Mouse (Mus musculus) hindbrain, embryonic 11.5 days (tissue): ENCODE measurements around the gene Gm16181. TPM values are rescaled to one million over a fixed set of nuclear protein-coding genes. Genes with fewer than 3 reads are reported as not detected.

Experiments
- ATAC-seq: fragments of 200-750 bp; cut with Nextera tagmentation; 2 replicates; pipeline ENCODE4 v1.8.0; 2017; ENCODE audit warnings: mild to moderate bottlenecking, moderate TSS enrichment, moderate library complexity; ENCODE audit not compliant: low FRiP score
- DNase-seq: peaks from one replicate; pipeline ENCODE4 v3.0.0-alpha.2; 2015; ENCODE audit warnings: low spot score
- H3K27ac ChIP-seq: fragments of 300-500 bp; sonication (generic); 2 replicates; pipeline ENCODE4 v1.5.1; 2014; ENCODE audit warnings: mild to moderate bottlenecking, low read depth, low read length
- H3K27me3 ChIP-seq: fragments of 300-500 bp; sonication (generic); 2 replicates; pipeline ENCODE4 v1.6.1; 2014; ENCODE audit warnings: mild to moderate bottlenecking, low read length, moderate library complexity, mixed read lengths; ENCODE audit not compliant: control insufficient read depth, insufficient read depth
- H3K36me3 ChIP-seq: fragments of 300-500 bp; sonication (generic); 2 replicates; pipeline ENCODE4 v1.6.1; 2014; ENCODE audit warnings: mild to moderate bottlenecking, low read length, moderate library complexity, mixed read lengths; ENCODE audit not compliant: control insufficient read depth, insufficient read depth
- H3K4me1 ChIP-seq: fragments of 300-500 bp; sonication (generic); replicated peaks from 2 replicates; pipeline ENCODE4 v1.6.1; 2014; ENCODE audit warnings: low read length, mixed read lengths; ENCODE audit not compliant: control insufficient read depth, insufficient read depth
- H3K4me2 ChIP-seq: fragments of 300-500 bp; sonication (generic); replicated peaks from 2 replicates; pipeline ENCODE4 v1.6.1; 2014; ENCODE audit warnings: mild to moderate bottlenecking, low read depth, low read length
- H3K4me3 ChIP-seq: fragments of 300-500 bp; sonication (generic); 2 replicates; pipeline ENCODE4 v1.5.1; 2014; ENCODE audit warnings: low read depth, low read length
- H3K9ac ChIP-seq: fragments of 300-500 bp; sonication (generic); 2 replicates; pipeline ENCODE4 v1.6.1; 2014; ENCODE audit warnings: low read depth, low read length
- H3K9me3 ChIP-seq: fragments of 300-500 bp; sonication (generic); 2 replicates; pipeline ENCODE4 v1.6.1; 2016; ENCODE audit warnings: low read length; ENCODE audit not compliant: control insufficient read depth
- WGBS: fragments of 180-500 bp; shearing (Covaris S2); extraction: QIAGEN DNeasy Blood & Tissue Kit; methylation state at CpG from one replicate; pipeline ENCODE4 v1.1.7; 2014; 5-methylcytosine and 5-hydroxymethylcytosine counted together
- polyA plus RNA-seq: library from polyadenylated mRNA; unstranded; fragments of >200 nt; fragmentation: Nextera tagmentation; extraction: Ambion mirVana; gene quantifications from 2 replicates; pipeline ENCODE4 v1.2.1, GENCODE M21; 2014

Gm16181 gene
- polyA plus RNA-seq, 1 experiment from 2014 or later, result 0.36 TPM

DNA sequence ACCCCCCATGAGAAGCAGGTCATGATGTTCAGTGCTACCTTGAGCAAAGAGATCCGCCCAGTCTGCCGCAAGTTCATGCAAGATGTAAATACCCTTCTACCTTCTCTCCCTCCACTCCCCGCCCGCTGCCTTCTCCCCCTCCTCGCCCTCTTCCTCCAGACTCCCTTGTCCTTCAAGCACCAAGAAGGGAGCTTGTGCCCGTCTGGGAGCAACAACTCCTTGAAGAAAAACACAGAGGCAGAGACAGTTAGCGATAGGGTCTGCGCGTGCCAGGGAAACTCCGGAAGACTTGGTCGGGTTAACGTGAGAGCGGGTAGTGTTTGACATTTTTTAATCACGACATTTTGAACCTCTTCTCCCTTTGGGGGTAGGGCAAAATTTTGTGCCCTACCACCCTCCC, 28.4 kb downstream of the Gm16181 start:
- Histone ChIP-seq H3K4me1 (peaks cover 14% of the 10 kb centered on the region), H3K4me3 (no peak overlapping the region), H3K9ac (no peak overlapping the region), H3K27me3 (no peaks in the 10 kb centered on the region), H3K36me3 (peaks cover 70% of the 10 kb centered on the region), H3K4me2 (no peak overlapping the region), H3K27ac (no peak overlapping the region), H3K9me3 (no peaks in the 10 kb centered on the region)
- DNase-seq (no peak), ATAC-seq (no peak)
- WGBS, result 90% methylated on average over 14 of the region's 14 CpGs

DNA sequence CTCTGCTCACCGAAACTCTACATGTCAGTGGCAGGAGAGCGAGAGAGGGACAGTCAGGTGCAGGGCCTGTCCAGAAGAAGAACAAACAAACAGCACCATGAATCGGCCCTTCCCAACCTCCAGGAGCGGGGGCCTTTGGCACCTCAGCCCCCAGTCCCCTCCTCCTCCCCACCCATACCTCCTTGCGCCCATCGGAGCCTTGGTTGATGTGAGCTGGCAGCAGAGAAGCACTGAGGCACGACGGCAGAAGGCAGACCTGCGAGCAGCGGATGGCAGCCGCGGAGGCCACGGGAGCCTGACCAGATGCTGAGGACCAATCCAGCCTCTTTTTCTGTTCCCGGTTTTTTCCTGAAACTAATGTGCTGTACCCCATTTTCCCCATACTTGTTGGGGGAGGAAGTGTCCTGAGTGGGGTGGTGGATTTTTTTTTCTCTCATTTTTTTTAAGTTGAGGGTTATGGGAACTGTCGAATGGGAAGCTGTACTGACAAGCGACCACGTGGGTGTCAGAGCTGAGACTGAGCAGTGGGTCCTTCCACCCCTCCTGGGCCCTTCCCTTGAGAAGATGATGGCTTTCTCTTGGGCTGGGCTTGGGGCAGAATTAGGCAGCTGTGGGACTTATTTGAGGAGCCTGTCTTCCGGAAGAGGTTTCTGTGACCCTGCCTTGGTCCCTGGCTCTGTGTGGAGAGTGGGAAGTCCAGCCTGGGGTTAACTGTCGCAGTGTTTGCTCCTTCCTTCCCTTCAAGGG, 29.0 kb downstream of the Gm16181 start:
- Histone ChIP-seq H3K4me2 (no peak overlapping the region), H3K36me3 (peaks cover 63% of the 10 kb centered on the region), H3K27me3 (no peaks in the 10 kb centered on the region), H3K9ac (no peak overlapping the region), H3K4me1 (peaks cover 10% of the 10 kb centered on the region; the same call in 1 of the 2 replicates), H3K9me3 (no peaks in the 10 kb centered on the region), H3K4me3 (no peak overlapping the region), H3K27ac (no peak overlapping the region)
- DNase-seq, result no peak
- no peak for ATAC-seq
- 88% methylated on average over 19 of the region's 19 CpGs for WGBS

DNA sequence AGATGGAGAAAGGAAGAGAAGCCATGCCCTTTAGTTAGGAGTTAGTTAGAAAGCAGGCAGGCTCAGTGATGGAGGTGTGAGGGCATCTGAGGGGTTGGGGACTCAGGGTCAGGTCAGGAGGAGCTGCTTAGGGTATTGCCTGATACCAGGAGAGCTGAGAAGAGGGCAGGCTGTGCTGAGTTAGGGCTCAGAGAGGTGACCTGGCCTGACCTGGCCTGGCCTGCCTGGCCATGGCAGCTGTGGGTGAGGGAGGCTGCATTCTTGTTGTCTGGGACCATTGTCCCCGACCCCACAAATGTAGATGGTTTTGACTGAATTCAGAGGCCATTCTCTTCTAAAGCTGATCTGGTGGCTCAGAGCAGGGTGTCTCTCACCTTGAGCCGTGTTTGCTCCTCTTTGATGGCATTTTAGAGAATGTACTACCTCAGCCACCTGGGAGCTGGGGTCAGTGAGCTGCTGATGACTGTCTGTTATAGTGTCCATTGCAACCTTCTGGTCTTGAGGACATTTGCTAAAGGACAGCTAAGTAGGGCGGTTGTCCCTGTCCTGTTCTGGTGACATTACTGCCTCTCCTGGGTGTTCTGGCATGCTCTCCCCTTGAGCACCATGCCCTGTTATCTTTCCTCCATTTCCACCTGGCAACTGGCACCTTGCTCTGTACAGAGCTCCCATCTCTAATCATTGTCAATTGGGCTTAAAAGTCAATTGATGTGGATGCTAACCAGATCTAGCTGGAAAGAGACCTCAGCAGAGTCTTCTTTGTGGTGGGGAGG, 29.9 kb downstream of the Gm16181 start:
- no peak overlapping the region for H3K4me3 ChIP-seq
- WGBS, result 93% methylated on average over 3 of the region's 3 CpGs
- H3K36me3 ChIP-seq, result peaks cover 56% of the 10 kb centered on the region

DNA sequence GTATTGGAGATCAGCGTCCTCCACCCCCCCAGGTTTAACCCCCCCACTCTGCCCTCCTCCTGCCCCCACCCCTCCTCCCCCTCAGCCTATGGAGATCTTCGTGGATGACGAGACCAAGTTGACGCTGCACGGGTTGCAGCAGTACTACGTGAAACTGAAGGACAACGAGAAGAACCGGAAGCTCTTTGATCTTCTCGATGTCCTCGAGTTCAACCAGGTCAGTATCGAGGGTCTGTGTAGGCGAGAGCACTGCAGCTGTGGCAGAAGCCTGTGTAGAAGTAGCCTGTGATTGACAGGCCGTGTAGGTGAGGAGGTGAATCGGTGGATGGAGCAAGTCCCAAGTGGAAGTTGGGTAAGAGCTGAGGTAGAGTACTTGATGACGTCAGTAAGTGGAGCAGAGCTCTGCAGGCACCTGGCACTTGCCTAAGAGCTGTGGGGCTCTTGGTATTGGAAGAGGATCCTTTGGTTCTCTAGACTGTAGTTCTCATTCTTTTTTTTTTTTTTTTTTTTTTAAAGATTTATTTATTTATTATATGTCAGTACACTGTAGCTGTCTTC, 30.6 kb downstream of the Gm16181 start:
- H3K4me1 ChIP-seq, result 0 out of 2 replicates have a peak, but pooled peaks cover 2% of the 10 kb centered on the region
- ATAC-seq (no peak), DNase-seq (no peak)
- 89% methylated on average over 15 of the region's 15 CpGs for WGBS
- peaks cover 51% of the 10 kb centered on the region for H3K36me3 ChIP-seq
- no peak overlapping the region for H3K4me2 ChIP-seq
- H3K27ac ChIP-seq, result no peak overlapping the region
- H3K27me3 ChIP-seq, result no peaks in the 10 kb centered on the region
- H3K9ac ChIP-seq, result no peak overlapping the region
- no peak overlapping the region for H3K4me3 ChIP-seq
- H3K9me3 ChIP-seq, result no peaks in the 10 kb centered on the region

More for the DNA sequence above, 29.9 kb downstream of the Gm16181 start:
- Histone ChIP-seq H3K4me2 (no peak overlapping the region), H3K4me1 (peaks cover 5% of the 10 kb centered on the region; the same call in 1 of the 2 replicates), H3K27ac (no peak overlapping the region), H3K9ac (no peak overlapping the region), H3K9me3 (no peaks in the 10 kb centered on the region), H3K27me3 (no peaks in the 10 kb centered on the region)
- ATAC-seq (no peak), DNase-seq (no peak)

DNA sequence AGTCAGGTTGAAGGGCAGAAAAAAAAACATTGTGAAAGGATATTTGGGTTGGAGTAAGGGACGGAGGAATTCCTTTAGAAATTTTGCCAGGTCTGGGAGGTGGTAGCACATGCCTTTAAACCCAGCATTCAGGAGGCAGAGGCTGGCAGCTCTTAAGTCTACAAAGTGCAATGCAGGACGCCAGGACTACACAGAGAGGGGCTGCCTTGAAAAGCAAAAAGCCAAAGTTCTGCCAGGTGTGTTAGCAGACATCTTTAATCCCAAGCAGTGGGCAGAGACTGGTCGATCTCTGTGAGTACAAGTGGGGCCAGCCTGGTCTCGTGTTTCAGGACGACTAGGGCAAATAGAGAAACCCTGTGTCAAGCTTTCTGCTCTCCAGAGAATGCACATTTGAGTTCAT, 31.3 kb downstream of the Gm16181 start:
- H3K4me3 ChIP-seq, result no peak overlapping the region
- ATAC-seq (no peak), DNase-seq (no peak)
- no peak overlapping the region for H3K27ac ChIP-seq
- no peak overlapping the region for H3K4me2 ChIP-seq
- H3K27me3 ChIP-seq, result no peaks in the 10 kb centered on the region
- H3K4me1 ChIP-seq, result no peaks in the 10 kb centered on the region
- no peaks in the 10 kb centered on the region for H3K9me3 ChIP-seq
- no peak overlapping the region for H3K9ac ChIP-seq
- 84% methylated on average over 5 of the region's 5 CpGs for WGBS
- peaks cover 44% of the 10 kb centered on the region for H3K36me3 ChIP-seq

DNA sequence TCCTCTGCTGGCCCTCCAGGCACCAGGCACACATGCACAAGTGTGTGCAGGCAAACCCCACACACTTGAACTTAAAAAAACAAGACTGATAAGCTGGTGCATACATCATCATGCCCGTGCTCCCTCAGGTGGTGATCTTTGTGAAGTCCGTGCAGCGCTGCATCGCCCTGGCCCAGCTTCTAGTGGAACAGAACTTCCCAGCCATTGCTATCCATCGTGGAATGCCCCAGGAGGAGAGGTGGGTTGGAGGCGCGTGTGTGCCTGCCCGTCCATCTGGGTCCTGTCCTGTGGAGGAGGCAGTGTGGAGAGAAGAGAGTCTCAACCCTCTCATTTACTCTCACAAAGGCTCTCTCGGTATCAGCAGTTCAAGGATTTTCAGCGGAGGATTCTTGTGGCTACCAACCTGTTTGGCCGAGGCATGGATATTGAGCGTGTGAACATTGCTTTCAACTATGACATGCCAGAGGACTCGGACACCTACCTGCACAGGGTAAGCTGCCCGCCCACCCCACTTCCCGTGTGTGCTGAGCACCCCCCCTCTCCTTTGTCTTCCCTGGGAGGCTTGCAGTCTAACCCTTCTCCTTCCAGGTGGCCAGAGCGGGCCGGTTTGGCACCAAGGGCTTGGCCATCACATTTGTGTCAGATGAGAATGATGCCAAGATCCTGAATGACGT, 32.1 kb downstream of the Gm16181 start:
- no peak overlapping the region for H3K9ac ChIP-seq
- no peak overlapping the region for H3K4me3 ChIP-seq
- no peak overlapping the region for H3K4me2 ChIP-seq
- no peaks in the 10 kb centered on the region for H3K4me1 ChIP-seq
- WGBS, result 88% methylated on average over 18 of the region's 18 CpGs
- H3K27me3 ChIP-seq, result no peaks in the 10 kb centered on the region
- no peak overlapping the region for H3K27ac ChIP-seq
- DNase-seq (no peak), ATAC-seq (no peak)
- peaks cover 36% of the 10 kb centered on the region for H3K36me3 ChIP-seq
- no peaks in the 10 kb centered on the region for H3K9me3 ChIP-seq

DNA sequence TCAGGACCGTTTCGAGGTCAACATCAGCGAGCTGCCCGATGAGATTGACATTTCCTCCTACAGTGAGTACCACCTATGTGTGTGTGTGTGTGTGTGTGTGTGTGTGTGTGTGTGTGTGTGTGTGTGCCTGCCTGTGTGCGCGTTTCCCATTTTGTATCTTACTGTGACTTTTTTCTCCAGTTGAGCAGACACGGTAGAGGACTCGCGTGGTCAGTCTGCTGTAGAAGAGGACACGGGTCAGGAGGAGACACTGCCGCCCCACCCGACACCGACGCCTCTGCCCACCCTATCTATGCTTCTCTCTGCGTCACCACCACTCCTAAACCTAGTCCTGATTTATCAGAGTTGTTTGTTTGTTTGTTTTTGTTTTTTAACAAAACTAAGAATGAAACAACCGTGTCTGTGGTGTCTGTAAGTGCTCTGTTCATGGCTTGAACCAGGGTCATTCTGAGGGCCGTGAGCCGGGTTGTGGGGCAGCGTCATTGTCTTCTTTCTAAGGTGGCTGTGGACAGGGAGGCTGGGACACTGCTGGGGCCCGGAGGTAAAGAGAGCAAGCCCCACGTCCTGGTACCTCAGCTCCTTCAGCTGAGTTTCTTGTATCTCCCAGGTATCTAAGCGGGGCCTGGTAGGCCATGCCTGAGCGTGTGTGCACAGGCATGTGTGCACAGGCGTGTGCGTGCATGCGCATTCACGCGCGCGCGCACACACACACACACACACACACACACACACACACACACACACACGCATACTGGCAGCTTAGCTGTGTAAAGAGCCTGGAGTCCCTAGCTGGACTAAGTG, 32.9 kb downstream of the Gm16181 start:
- Histone ChIP-seq H3K9ac (no peak overlapping the region), H3K4me3 (no peak overlapping the region), H3K4me1 (no peaks in the 10 kb centered on the region), H3K27me3 (no peaks in the 10 kb centered on the region), H3K27ac (no peak overlapping the region), H3K36me3 (peaks cover 35% of the 10 kb centered on the region), H3K4me2 (no peak overlapping the region), H3K9me3 (no peaks in the 10 kb centered on the region)
- no peak for DNase-seq
- no peak for ATAC-seq
- 90% methylated on average over 29 of the region's 32 CpGs for WGBS
